In genomic region chr5:110442966-110443590, GRCm38 (mm10) we compare ENCODE assay signal across 25 mouse cellular contexts. TPM values are rescaled to one million over a fixed set of nuclear protein-coding genes. Genes with fewer than 3 reads are reported as not detected.
DNase-seq lines count a peak whose midpoint lies in the region; ATAC-seq and TF ChIP-seq lines count a peak whose summit lies in the region.
"Had no signal": no experiment of that assay in that cellular context is flagged by ENCODE, and none has a peak within 500 bp of the region (broad histone marks: within the 10 kb centered on the region; RNA-seq: fewer than 3 reads in every experiment).

No protein-coding gene starts in this region.

- H3K9ac ChIP-seq in midbrain, embryonic 11.5 days (ENCODE audit: low read length), result no peak overlapping the region
- no peak overlapping the region for H3K9ac ChIP-seq in midbrain, postnatal 0 days (replicated peaks; ENCODE audit: low read length, poor library complexity, severe bottlenecking)
- H3K9ac ChIP-seq: embryonic facial prominence, embryonic 15.5 days; hindbrain, embryonic 13.5 days; limb, embryonic 12.5 days; lung, embryonic 15.5 days had no signal

- WGBS in midbrain, embryonic 11.5 days, result 91% methylated on average over 3 of the region's 3 CpGs
- WGBS in midbrain, postnatal 0 days, result 84% methylated on average over 3 of the region's 3 CpGs

- no peak overlapping the region for H3K4me3 ChIP-seq in midbrain, embryonic 11.5 days (ENCODE audit: low read depth, low read length)
- H3K4me3 ChIP-seq in midbrain, postnatal 0 days (ENCODE audit: low read depth, low read length), result no peak overlapping the region
- no peak overlapping the region for H3K4me3 ChIP-seq in layer of hippocampus, adult 2 months
- H3K4me3 ChIP-seq: embryonic facial prominence, embryonic 10.5 days; embryonic facial prominence, embryonic 15.5 days; hindbrain, embryonic 13.5 days; left cerebral cortex, adult 2 months; limb, embryonic 12.5 days; lung, embryonic 15.5 days; midbrain, embryonic 12.5 days had no signal

- no peak overlapping the region for H3K27ac ChIP-seq in midbrain, embryonic 11.5 days (ENCODE audit: low read depth, low read length)
- no peak overlapping the region for H3K27ac ChIP-seq in midbrain, postnatal 0 days (ENCODE audit: low read depth, low read length)
- no peak overlapping the region for H3K27ac ChIP-seq in layer of hippocampus, adult 2 months
- H3K27ac ChIP-seq: embryonic facial prominence, embryonic 10.5 days; embryonic facial prominence, embryonic 15.5 days; hindbrain, embryonic 13.5 days; left cerebral cortex, adult 2 months; limb, embryonic 12.5 days; lung, embryonic 15.5 days; midbrain, embryonic 12.5 days had no signal

- no peaks in the 10 kb centered on the region for H3K36me3 ChIP-seq in midbrain, embryonic 11.5 days (ENCODE audit: control insufficient read depth, insufficient read depth, low read length)
- H3K36me3 ChIP-seq in midbrain, postnatal 0 days (ENCODE audit: insufficient read depth, low read length), result no peaks in the 10 kb centered on the region
- H3K36me3 ChIP-seq: embryonic facial prominence, embryonic 15.5 days; hindbrain, embryonic 13.5 days; limb, embryonic 12.5 days; lung, embryonic 15.5 days; midbrain, embryonic 12.5 days had no signal

- no peak overlapping the region for H3K4me2 ChIP-seq in midbrain, embryonic 11.5 days
- H3K4me2 ChIP-seq in midbrain, postnatal 0 days (ENCODE audit: low read depth, low read length, poor library complexity, severe bottlenecking), result no peak overlapping the region
- H3K4me2 ChIP-seq: embryonic facial prominence, embryonic 15.5 days; heart, embryonic 11.5 days; hindbrain, embryonic 13.5 days; limb, embryonic 12.5 days; lung, embryonic 15.5 days; midbrain, embryonic 12.5 days had no signal

- TF ChIP-seq CTCF in midbrain, postnatal 0 days (IDR thresholded peaks at IDR 0.05), result no peak
- no peak for TF ChIP-seq CTCF in layer of hippocampus, adult 2 months (conservative IDR thresholded peaks at IDR 0.05)

- peak; percentile 41 for DNase-seq in cerebellum, adult 9-11 months
- peak; percentile 23 for DNase-seq in midbrain, embryonic 11.5 days (ENCODE audit: low spot score, missing footprints)
- DNase-seq in midbrain, postnatal 0 days (ENCODE audit: low spot score), result no peak
- peak; percentile 24 for DNase-seq in adrenal gland, postnatal 25 days
- DNase-seq in testis, postnatal 10 days (ENCODE audit: low spot score), result no peak
- DNase-seq in layer of hippocampus, adult 2 months (ENCODE audit: low spot score in 2 of 2), result no peak
- DNase-seq: B cell, adult 2 months; gastrocnemius, postnatal 25 days; heart, adult 18-20 months; heart, postnatal 4 days; kidney, adult 9 months; kidney, postnatal 14 days; thymus, postnatal 4 days had no signal

- H3K4me1 ChIP-seq in midbrain, embryonic 11.5 days (ENCODE audit: control insufficient read depth, insufficient read depth, low read length), result peaks cover 14% of the 10 kb centered on the region
- peaks cover 11% of the 10 kb centered on the region for H3K4me1 ChIP-seq in midbrain, postnatal 0 days (ENCODE audit: insufficient read depth, low read length)

- no peaks in the 10 kb centered on the region for H3K9me3 ChIP-seq in midbrain, embryonic 11.5 days (ENCODE audit: control insufficient read depth, low read length)
- H3K9me3 ChIP-seq in midbrain, postnatal 0 days (ENCODE audit: low read length), result no peaks in the 10 kb centered on the region
- H3K9me3 ChIP-seq: embryonic facial prominence, embryonic 10.5 days; embryonic facial prominence, embryonic 15.5 days; hindbrain, embryonic 13.5 days; limb, embryonic 12.5 days; lung, embryonic 15.5 days; midbrain, embryonic 12.5 days had no signal

- no peaks in the 10 kb centered on the region for H3K27me3 ChIP-seq in midbrain, embryonic 11.5 days (ENCODE audit: control insufficient read depth, insufficient read depth, low read length)
- H3K27me3 ChIP-seq in midbrain, postnatal 0 days (ENCODE audit: insufficient read depth, low read length), result no peaks in the 10 kb centered on the region
- H3K27me3 ChIP-seq: embryonic facial prominence, embryonic 15.5 days; hindbrain, embryonic 13.5 days; limb, embryonic 12.5 days; lung, embryonic 15.5 days; midbrain, embryonic 12.5 days had no signal

- no peak for ATAC-seq in cerebellum, adult (ENCODE audit: insufficient number of reproducible peaks, low FRiP score, low TSS enrichment)
- ATAC-seq in midbrain, embryonic 11.5 days (ENCODE audit: low FRiP score), result no peak
- ATAC-seq in midbrain, postnatal 0 days (ENCODE audit: low FRiP score), result no peak
- ATAC-seq: activated CD4-positive, CD25-positive, alpha-beta regulatory T cell, adult 4 months; forebrain, embryonic 14.5 days; intestine, embryonic 16.5 days had no signal

RNA-seq across cellular contexts. Expression of gene Fbrsl1, which starts 5.2 kb away (rescaled TPM):
- polyA plus RNA-seq in midbrain, embryonic 11.5 days (2014; fragmentation: Nextera tagmentation; extraction: Ambion mirVana), result 11.3 and 14.9 TPM in 2 replicates
- total RNA-seq in midbrain, postnatal 0 days (2014; rRNA removed), result 32.8 and 36.2 TPM in 2 replicates
- 14.7 and 20.3 TPM in 2 replicates for polyA plus RNA-seq in midbrain, postnatal 0 days (2015; fragmentation: Nextera tagmentation; extraction: Ambion mirVana)
- total RNA-seq in adrenal gland, postnatal 25 days (2021), result 71.5 and 81.3 TPM in 2 replicates
- total RNA-seq in layer of hippocampus, adult 2 months (2021), result 10 to 100 TPM; 79.9 to 94.0 TPM

Comparison
In these comparisons a context has a peak if more than half of its experiments do, and no peak if none do; other contexts are left out.
1. DNase-seq: peak in cerebellum, adult 9-11 months (single experiment), midbrain, embryonic 11.5 days (single experiment) and adrenal gland, postnatal 25 days (single experiment); none in midbrain, postnatal 0 days (single experiment), testis, postnatal 10 days (single experiment) and layer of hippocampus, adult 2 months (0 of 2).